Mouse (Mus musculus) heart, adult 2 months (tissue): ENCODE results near the gene Nphp1.

Experiments used
- CTCF ChIP-seq: fragments of 200-600 bp; IDR thresholded peaks from 2 replicates; pipeline ENCODE4 v1.8.1; 2022; ENCODE audit warnings: antibody characterized with exemption, mild to moderate bottlenecking, moderate library complexity
- POLR2A ChIP-seq: fragments of 200-500 bp; IDR thresholded peaks from 2 replicates; pipeline ENCODE4 v1.6.1; 2011; ENCODE audit warnings: mild to moderate bottlenecking, low read depth, low read length, control low read depth; ENCODE audit not compliant: insufficient read depth

DNA sequence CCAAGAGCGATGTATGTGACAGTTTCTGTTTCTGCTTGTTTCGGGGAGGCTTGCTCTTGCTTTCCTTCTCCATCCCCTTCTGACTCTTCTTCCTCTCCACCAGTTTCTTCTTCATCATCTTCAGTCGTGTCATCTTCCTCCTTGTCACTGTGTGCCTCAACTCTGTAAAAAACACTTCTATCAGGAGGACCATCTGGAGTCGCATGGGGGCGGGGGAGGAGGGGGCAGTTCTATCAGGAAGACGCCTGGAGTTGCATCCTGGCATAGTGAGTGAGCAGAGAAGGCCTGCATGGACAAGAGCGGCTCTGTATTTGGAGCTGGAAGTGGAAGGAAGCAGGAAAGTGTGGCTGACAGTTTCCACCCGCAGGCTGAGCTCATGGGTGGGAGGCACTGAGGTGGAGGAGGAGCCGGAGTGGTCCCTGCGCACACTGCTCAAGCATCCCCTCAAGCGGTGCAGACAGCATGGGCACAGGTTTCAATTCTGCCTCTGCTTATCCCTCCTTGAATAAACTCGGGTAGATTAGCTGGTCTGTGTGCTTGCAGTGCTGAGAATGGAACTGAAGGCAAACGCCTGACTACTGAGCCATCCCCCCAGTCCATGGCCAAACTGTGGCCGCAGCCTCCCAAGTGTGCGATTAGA is 14.6 kb downstream of the Nphp1 start:
- no peak for TF ChIP-seq POLR2A
- TF ChIP-seq CTCF, result no peak
